Mouse (Mus musculus): Measurements from ENCODE around the gene Rps3.

Rps3 gene

DNA sequence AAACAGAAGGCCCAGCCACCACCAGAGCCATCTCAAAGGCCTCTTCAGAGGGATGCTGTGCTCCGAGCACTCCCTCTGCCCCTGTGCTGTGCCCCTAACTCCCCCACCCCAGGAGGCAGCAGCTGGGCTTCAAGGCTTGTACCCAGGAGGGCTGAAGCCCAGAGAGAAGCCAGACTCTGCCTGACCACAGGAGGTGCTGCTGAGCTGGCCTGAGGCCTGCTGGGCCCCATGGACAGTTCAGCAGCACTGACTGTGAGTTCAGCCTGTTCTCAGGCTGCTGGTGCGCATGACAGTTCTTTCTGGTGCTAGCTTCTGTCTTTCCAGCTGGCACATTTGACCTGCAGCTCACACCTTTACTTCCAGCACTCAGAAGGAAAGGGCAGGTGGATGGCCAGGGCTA, 37.7 kb downstream of the Rps3 start:
- in situ Hi-C loops (cut with MboI, MseI) = no loop called here

DNA sequence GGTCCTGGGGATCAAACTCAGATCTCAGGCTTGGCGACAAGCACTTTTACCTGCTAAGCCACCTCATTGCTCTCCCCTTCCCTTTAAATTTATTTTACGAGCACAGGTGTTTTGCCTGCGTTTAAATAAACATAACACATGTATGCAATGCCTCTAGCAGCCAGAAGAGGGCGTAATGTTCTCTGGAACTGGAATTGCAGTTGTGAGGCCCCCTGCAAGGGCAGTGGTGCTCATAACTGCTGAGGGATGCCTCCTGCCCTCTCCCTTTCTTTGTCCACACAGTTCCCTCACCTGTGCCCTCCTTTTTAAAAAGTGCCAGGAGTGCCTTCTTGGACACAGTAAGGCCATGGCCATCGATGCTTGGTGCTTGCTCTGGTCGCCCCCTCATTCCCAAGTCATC, 39.5 kb downstream of the Rps3 start:
- in situ Hi-C loops (cut with MboI, MseI) = no loop called here

DNA sequence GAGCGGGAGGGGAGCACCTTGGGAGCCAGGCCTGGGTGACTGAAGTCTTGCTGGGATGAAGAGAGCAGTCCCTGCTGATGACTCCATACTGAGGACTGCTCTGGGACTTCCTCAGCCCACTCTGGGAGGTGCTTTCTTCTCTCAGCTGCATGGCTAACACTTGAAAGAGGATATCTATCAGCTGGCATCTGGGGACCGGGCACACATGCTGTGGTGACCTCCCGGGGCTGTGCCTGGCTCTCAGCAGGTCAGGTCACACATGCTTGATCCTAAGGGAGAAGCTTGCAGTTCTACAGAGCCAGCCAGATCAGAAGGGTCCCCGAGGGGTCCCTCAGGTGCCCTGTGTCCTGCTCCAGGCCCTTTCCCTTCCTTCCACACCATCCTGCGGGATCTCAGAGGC, 40.4 kb downstream of the Rps3 start:
- in situ Hi-C loops (cut with MboI, MseI) = no loop called here

DNA sequence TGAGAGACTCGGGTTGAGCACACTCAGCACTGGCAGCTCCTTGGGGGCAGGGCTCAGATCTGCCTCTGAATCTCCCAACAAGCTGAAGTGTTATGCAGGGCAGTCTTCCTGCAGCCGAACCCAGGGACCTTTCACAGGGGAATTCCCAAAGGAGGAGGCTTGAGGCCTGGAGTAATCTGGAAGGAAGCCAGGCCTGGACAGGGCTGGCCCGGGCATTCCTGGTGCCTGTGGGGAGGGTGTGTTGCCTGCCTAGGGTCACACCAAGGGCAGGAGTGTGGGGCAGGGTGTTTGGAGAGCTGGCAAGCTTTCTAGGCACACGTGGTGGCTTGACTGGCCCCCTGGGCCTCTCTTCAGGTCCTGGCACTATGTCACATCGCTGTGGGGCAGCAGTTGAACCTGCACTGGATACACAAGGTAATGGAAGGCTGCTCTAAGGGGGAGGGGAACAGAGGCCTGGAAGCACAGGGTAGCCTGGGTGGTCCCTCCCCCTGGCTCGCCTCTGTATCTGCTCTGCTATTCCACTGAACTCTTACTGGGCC, 41.9 kb downstream of the Rps3 start:
- in situ Hi-C loops (cut with MboI, MseI) = no loop called here

DNA sequence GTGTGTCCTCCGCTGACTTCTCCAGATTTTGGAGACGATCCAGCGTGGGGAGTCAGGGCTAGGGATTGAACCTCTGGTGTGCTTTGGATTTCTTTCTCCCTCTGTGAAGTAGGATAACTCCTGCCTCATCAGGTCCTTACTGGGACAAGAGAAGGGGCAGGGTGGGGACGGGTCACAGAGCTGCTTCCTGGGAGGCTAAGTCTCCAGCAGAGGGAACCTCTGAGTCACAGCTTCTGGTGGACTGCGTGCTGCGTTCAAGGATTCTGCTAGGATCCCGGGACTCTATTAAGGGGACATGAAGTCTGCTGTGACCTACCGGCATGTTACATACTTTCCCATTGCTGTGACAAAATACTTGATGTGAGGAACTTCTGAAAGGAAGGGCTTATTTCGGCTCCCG, 44.7 kb downstream of the Rps3 start:
- in situ Hi-C loops (cut with MboI, MseI) = no loop called here

DNA sequence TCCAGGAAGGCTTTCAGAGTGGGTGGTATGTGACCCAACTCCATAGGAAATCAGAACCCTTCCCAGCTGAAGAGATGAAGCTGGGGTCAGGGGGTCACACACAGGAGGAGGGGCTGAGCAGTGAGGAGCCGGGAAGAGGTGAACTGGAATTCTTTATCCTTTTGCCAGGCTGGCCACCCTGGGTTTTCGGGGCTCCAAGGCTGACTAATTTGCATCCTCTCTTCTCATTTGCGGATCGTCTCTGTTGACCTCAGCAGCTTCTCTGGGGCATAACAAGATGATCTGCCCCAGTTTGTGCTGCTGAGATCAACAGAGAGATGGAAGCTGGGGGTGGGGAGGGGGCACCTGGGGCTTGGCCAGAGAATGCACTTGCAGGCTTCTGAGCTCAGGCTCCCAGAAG, 47.0 kb downstream of the Rps3 start:
- in situ Hi-C loops (cut with MboI, MseI) = no loop called here

DNA sequence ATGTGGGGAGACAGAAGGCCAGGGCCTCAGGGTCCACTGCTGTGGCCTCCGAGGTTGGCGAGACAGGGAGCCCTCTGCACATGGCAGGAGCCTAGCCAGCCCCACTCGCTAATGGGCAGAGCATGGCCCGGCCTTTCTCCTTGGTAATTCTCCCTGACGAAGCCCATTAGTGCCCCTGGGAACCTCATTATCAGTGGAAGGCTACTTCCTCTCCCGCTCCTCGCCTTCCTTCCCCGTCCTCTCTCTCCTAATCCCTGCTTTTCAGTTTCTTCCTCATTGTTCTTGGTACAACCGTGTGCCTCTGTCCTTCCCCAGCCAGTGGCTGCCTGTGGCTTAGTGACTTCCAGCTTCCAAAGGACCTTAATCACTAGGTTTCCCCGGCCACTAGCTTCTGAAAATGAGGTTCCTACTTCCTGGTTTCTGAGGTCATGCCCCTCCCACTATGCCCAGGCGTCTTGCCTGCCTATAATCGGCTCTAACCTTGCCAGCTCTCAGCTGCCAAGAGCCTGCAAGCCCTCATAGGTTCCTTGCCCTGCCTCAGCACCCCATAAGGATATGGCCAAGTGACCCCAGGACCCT, 48.8 kb downstream of the Rps3 start:
- in situ Hi-C loops (cut with MboI, MseI) = no loop called here

DNA sequence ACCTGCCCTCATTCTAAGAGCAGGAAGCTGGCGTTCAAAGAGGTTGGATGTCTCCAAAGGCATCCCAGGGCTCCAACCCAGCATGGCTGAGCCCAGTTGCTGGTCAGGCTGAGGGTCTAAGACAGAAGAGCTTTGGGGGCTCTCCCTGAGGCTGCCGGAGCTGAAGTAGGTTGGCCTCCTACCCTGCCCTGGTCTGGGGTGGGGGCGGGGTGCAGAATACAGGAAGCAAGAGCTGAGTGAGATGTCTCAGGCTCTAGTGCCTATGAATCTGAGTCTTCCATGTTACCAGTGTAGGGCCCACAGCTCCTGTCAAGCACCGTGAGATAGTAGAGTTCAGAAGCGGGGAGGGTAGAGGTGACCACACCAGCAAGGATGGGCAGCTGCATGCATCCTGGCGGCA, 50.7 kb downstream of the Rps3 start:
- in situ Hi-C loops (cut with MboI, MseI) = no loop called here

DNA sequence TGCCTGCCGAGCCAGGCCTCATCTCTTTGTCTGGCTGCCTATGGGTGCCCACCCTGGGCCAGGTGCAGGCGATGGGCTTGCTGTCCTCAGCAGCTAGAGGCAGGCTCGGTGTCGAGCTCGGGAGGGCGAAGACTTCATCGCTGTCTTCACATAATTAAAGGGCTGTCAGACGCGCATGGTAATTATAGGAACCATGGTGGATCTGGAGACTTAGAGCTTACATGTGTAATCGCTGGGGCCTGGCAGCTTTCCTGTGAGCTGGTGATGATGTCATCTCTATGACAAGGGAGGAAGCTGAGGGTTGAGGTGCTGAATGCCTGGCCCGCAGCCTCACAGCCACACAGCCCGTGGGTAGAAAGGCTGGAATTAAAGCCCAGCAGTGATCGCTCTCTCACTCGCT, 51.3 kb downstream of the Rps3 start:
- in situ Hi-C loops (cut with MboI, MseI) = no loop called here

DNA sequence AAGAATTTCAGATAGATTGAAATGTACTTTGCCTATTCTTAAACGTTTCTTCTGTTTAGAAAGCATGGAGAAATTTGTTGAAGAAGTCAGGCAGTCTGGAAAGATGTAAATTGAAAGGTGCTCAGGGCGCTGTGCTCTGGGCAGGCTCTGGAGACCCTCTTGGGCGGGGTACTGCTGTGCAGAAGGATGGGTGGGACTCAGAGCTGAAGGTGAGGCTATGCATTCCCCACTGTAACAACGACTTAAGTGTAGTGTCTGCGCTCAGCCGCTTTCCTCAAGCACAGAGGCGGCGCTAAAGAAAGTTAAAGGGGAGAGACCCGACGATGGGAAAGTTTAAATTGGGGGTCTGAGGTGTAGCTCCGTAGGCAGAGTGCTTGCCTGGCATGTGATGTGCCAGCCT, 53.3 kb downstream of the Rps3 start:
- in situ Hi-C loops (cut with MboI, MseI) = no loop called here

DNA sequence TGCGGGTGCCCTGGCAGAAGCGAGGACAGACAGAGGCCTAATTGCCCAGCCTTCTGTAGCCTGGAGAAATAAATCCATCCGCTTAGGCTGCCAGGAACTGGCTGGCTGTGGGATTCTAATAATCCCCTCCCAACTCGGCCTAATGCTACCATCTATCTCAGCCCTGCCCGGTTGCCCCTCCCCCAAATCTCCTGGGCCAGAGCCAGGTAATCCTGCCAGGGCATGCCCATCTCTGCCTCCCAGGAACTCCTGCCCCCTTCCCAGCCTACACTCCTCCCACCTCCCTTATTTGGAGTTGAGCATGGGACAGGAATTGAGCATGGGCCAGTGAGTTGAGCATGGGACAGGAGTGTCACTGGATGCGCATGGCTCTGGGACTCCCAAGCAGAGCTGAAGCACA, 53.8 kb downstream of the Rps3 start:
- in situ Hi-C loops (cut with MboI, MseI) = no loop called here

DNA sequence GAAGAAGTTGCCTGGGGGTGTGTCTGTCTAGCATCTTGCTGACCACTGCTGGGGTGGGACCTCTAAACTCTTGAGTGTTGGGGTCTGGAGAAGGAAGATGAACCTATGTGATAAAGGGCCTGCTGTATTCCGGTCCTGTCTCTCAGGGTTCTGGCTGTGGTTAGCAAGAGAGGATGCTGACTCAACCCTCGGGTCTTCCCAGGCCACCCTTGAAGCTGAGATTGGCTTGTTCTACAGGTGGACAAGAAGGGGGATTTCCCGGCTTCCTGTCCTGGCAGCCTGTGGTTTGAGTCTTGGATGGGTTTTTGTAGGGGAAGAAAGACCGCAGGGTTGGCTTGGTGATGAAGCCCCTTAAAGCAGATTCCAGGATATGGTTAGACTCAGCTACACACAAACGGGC, 54.7 kb downstream of the Rps3 start:
- in situ Hi-C loops (cut with MboI, MseI) = no loop called here

DNA sequence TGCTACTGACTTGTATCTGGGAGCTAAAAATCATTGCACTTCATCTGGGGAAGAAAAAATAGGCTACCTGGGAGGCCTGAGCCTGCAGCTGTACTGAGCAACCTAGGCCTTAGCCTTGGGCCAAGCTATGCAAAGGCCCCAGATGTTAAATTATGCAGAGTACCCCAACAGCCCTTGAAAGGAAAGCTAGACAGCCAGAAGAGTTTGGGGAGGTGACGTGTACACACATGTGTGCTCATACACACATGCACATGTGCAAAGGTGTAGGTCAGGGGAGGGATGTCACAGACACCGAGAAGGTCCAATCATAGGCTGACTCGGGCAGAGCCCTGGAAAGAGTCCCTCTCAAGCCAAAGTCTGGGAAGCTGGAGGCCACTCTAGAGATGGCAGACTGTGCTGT, 55.6 kb downstream of the Rps3 start:
- in situ Hi-C loops (cut with MboI, MseI) = no loop called here

Measured in regulatory T cell (primary cell).